19 mouse cellular contexts compared by ENCODE assay signal in the genomic region with DNA sequence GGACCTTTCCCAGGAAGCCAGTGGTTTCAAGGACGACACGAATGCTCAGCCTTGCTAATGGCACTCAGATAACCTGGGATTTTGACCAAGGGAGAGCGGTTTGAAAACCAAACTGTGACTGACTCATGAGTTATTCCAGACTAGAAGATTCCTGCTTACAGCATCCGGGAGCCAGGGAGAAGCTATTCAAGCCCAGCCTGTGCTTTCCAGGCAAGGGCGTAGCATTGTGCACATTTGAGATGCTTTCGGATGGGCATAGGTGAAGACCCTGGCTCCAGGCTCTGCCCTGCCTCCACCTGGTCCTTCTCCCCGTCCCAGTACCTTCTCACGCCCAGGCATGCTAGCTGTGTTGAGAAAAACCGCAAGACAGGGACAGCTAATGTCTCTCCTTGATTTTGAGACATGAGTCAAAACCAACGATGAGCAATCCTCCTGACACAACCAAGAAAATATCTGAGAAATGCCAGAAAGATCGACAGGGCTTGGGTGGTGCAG.
DNase-seq lines count a peak whose midpoint lies in the region; ATAC-seq and TF ChIP-seq lines count a peak whose summit lies in the region.
"Had no signal": no experiment of that assay in that cellular context is flagged by ENCODE, and none has a peak within 500 bp of the region (broad histone marks: within the 10 kb centered on the region; RNA-seq: fewer than 3 reads in every experiment).

No protein-coding gene starts in this region.

- peak overlapping the region; percentile 27 for H3ac ChIP-seq in C2C12 (ENCODE audit: control insufficient read depth, insufficient read length, low read depth)

- ATAC-seq in lung, embryonic 15.5 days (ENCODE audit: borderline replicate concordance, extremely low read depth, low FRiP score, low TSS enrichment): no peak
- ATAC-seq: inflammation-experienced regulatory T-cells, adult 6 months had no signal

- H3K4me3 ChIP-seq in lung, embryonic 15.5 days: no peak overlapping the region
- H3K4me3 ChIP-seq in C2C12 (ENCODE audit: insufficient read depth, poor library complexity, severe bottlenecking): no peak overlapping the region
- H3K4me3 ChIP-seq: embryonic facial prominence, embryonic 10.5 days; embryonic facial prominence, embryonic 15.5 days; forebrain, embryonic 10.5 days; forebrain, embryonic 15.5 days; heart, adult 2 months; heart, embryonic 12.5 days; hindbrain, embryonic 15.5 days; limb, embryonic 10.5 days; limb, embryonic 15.5 days; liver, embryonic 13.5 days; neural tube, embryonic 13.5 days had no signal

- H3K79me3 ChIP-seq in C2C12 (ENCODE audit: low read depth): no peaks in the 10 kb centered on the region

- TF ChIP-seq CTCF in C2C12 (IDR thresholded peaks at IDR 0.05; ENCODE audit: control insufficient read depth, insufficient read depth, insufficient read length): no peak

- H3K4me2 ChIP-seq in lung, embryonic 15.5 days: peak overlapping the region; percentile 26; the same call in 1 of the 2 replicates
- H3K4me2 ChIP-seq: embryonic facial prominence, embryonic 15.5 days; forebrain, embryonic 15.5 days; heart, embryonic 12.5 days; hindbrain, embryonic 15.5 days; limb, embryonic 15.5 days; liver, embryonic 13.5 days; neural tube, embryonic 13.5 days had no signal

- H3K4me1 ChIP-seq in lung, embryonic 15.5 days: 0 out of 2 replicates have a peak, but pooled peaks cover 7% of the 10 kb centered on the region
- H3K4me1 ChIP-seq: heart, embryonic 12.5 days; hindbrain, embryonic 15.5 days; limb, embryonic 15.5 days; liver, embryonic 13.5 days; neural tube, embryonic 13.5 days had no signal

- H3K79me2 ChIP-seq in C2C12 (ENCODE audit: control insufficient read depth, insufficient read depth): no peaks in the 10 kb centered on the region

- H3K27me3 ChIP-seq in lung, embryonic 15.5 days: peaks cover 31% of the 10 kb centered on the region
- no peaks in the 10 kb centered on the region for H3K27me3 ChIP-seq in C2C12 (ENCODE audit: control insufficient read depth, insufficient read depth, insufficient read length)
- H3K27me3 ChIP-seq: forebrain, embryonic 15.5 days; neural tube, embryonic 13.5 days had no signal

- no peak overlapping the region for H3K9ac ChIP-seq in lung, embryonic 15.5 days
- H3K9ac ChIP-seq: embryonic facial prominence, embryonic 15.5 days; forebrain, embryonic 15.5 days; heart, embryonic 12.5 days; hindbrain, embryonic 15.5 days; limb, embryonic 15.5 days; liver, embryonic 13.5 days; neural tube, embryonic 13.5 days had no signal

- DNase-seq in lung, postnatal 14 days: no peak
- peak; percentile 34 for DNase-seq in adrenal gland, postnatal 14 days
- DNase-seq in testis, postnatal 14 days (ENCODE audit: low spot score): no peak
- DNase-seq in gastrocnemius, adult 8-10 months (ENCODE audit: low spot score in 2 of 2): no peak
- DNase-seq in urinary bladder, postnatal 10 days (ENCODE audit: low spot score): no peak

- H3K9me3 ChIP-seq in lung, embryonic 15.5 days: no peaks in the 10 kb centered on the region
- H3K9me3 ChIP-seq: embryonic facial prominence, embryonic 10.5 days; embryonic facial prominence, embryonic 15.5 days; forebrain, embryonic 15.5 days; hindbrain, embryonic 15.5 days; limb, embryonic 10.5 days; limb, embryonic 15.5 days; liver, embryonic 13.5 days; neural tube, embryonic 13.5 days had no signal

- WGBS in lung, embryonic 15.5 days: 78% methylated on average over 11 of the region's 11 CpGs

- no peaks in the 10 kb centered on the region for H3K36me3 ChIP-seq in lung, embryonic 15.5 days
- H3K36me3 ChIP-seq in C2C12 (ENCODE audit: control insufficient read depth, insufficient read depth): no peaks in the 10 kb centered on the region
- H3K36me3 ChIP-seq: embryonic facial prominence, embryonic 10.5 days; embryonic facial prominence, embryonic 15.5 days; forebrain, embryonic 10.5 days; forebrain, embryonic 15.5 days; heart, embryonic 12.5 days; hindbrain, embryonic 15.5 days; limb, embryonic 10.5 days; limb, embryonic 15.5 days; liver, embryonic 13.5 days; neural tube, embryonic 13.5 days had no signal

- H3K27ac ChIP-seq in lung, embryonic 15.5 days: no peak overlapping the region
- H3K27ac ChIP-seq: embryonic facial prominence, embryonic 10.5 days; embryonic facial prominence, embryonic 15.5 days; forebrain, embryonic 10.5 days; forebrain, embryonic 15.5 days; heart, adult 2 months; hindbrain, embryonic 15.5 days; limb, embryonic 10.5 days; limb, embryonic 15.5 days; liver, embryonic 13.5 days; neural tube, embryonic 13.5 days had no signal

TF ChIP-seq in C2C12, 6 proteins besides CTCF, POLR2A, EP300 and RAD21:
- TF ChIP-seq FOSL1 (IDR thresholded peaks at IDR 0.05; ENCODE audit: insufficient read depth, low read length, poor library complexity, severe bottlenecking) (peak; percentile 97), MAX (IDR thresholded peaks at IDR 0.05) (peak; percentile 59), MYOG (IDR thresholded peaks at IDR 0.05; ENCODE audit: control insufficient read depth, extremely low read depth, insufficient read length) (no peak), CEBPB (IDR thresholded peaks at IDR 0.05; ENCODE audit: low read depth) (peak; percentile 71), USF1 (IDR thresholded peaks at IDR 0.05; ENCODE audit: low read depth) (no peak), MYOD1 (IDR thresholded peaks at IDR 0.05; ENCODE audit: control insufficient read depth, insufficient read length, low read depth) (peak; percentile 40)
TF ChIP-seq in C2C12: peak in this region for 4.
